Mouse (Mus musculus): ENCODE measurements at regions not wholly inside any gene's neighbourhood (a gene's known extent, or its start where the extent isn't known, plus 50 kb on each side); places are given as distances from the start of the nearest gene placed in this dataset.

- no peak for DNase-seq (ENCODE audit: extremely low spot score in 1 of 2, low spot score in 2 of 2)
- no peak for TF ChIP-seq CTCF (IDR thresholded peaks at IDR 0.05)
- Histone ChIP-seq H3K4me3 (no peak overlapping the region), H3K27ac (no peak overlapping the region)
- intact Hi-C loops (cut with DNase I): loop anchor here (10.0 kb wide), 1 partner anchor 140 kb away; no protein-coding TSS in a partner anchor
These were observed 306.2 kb downstream of the Elavl2 start for GRCm38 (mm10) chr4:91094382-91094781.

GRCm38 (mm10) chr4:91093885-91094284, 306.7 kb downstream of the Elavl2 start:
- Histone ChIP-seq H3K27ac (no peak overlapping the region), H3K4me3 (no peak overlapping the region)
- DNase-seq (ENCODE audit: extremely low spot score in 1 of 2, low spot score in 2 of 2): no peak
- TF ChIP-seq CTCF (IDR thresholded peaks at IDR 0.05): no peak
- intact Hi-C loops (cut with DNase I): loop anchor here (10.0 kb wide), 1 partner anchor 141 kb away; no protein-coding TSS in a partner anchor

- no peak for TF ChIP-seq CTCF (IDR thresholded peaks at IDR 0.05)
- Histone ChIP-seq H3K4me3 (no peak overlapping the region), H3K27ac (no peak overlapping the region)
- no peak for DNase-seq (ENCODE audit: extremely low spot score in 1 of 2, low spot score in 2 of 2)
- intact Hi-C loops (cut with DNase I): loop anchor here (10.0 kb wide), 1 partner anchor 142 kb away; no protein-coding TSS in a partner anchor
These were observed 308.3 kb downstream of the Elavl2 start for GRCm38 (mm10) chr4:91092323-91092722.

GRCm38 (mm10) chr4:91091910-91092309, 308.7 kb downstream of the Elavl2 start:
- no peak overlapping the region for H3K4me3 ChIP-seq
- no peak for TF ChIP-seq CTCF (IDR thresholded peaks at IDR 0.05)
- DNase-seq (ENCODE audit: extremely low spot score in 1 of 2, low spot score in 2 of 2): no peak
- intact Hi-C loops (cut with DNase I): loop anchor here (10.0 kb wide), 1 partner anchor 143 kb away; no protein-coding TSS in a partner anchor
- no peak overlapping the region for H3K27ac ChIP-seq

GRCm38 (mm10) chr4:91083950-91084349, 316.6 kb downstream of the Elavl2 start:
- no peak overlapping the region for H3K27ac ChIP-seq
- peak; percentile 53 for TF ChIP-seq CTCF (IDR thresholded peaks at IDR 0.05)
- DNase-seq (ENCODE audit: extremely low spot score in 1 of 2, low spot score in 2 of 2): no peak
- intact Hi-C loops (cut with DNase I): loop anchor here (10.0 kb wide), 1 partner anchor 211 kb away; no protein-coding TSS in a partner anchor
- no peak overlapping the region for H3K4me3 ChIP-seq

GRCm38 (mm10) chr4:91081447-91081846, 319.1 kb downstream of the Elavl2 start:
- Histone ChIP-seq H3K4me3 (no peak overlapping the region), H3K27ac (no peak overlapping the region)
- intact Hi-C loops (cut with DNase I): loop anchor here (10.0 kb wide), 1 partner anchor 213 kb away; no protein-coding TSS in a partner anchor
- no peak for DNase-seq (ENCODE audit: extremely low spot score in 1 of 2, low spot score in 2 of 2)
- TF ChIP-seq CTCF (IDR thresholded peaks at IDR 0.05): no peak

- TF ChIP-seq CTCF (IDR thresholded peaks at IDR 0.05): no peak
- intact Hi-C loops (cut with DNase I): loop anchor here (10.0 kb wide), 1 partner anchor 214 kb away; no protein-coding TSS in a partner anchor
- H3K4me3 ChIP-seq: no peak overlapping the region
- no peak for DNase-seq (ENCODE audit: extremely low spot score in 1 of 2, low spot score in 2 of 2)
- H3K27ac ChIP-seq: no peak overlapping the region
These were observed 319.8 kb downstream of the Elavl2 start for GRCm38 (mm10) chr4:91080620-91081441.

- no peak overlapping the region for H3K27ac ChIP-seq
- H3K4me3 ChIP-seq: no peak overlapping the region
- no peak for DNase-seq (ENCODE audit: extremely low spot score in 1 of 2, low spot score in 2 of 2)
- intact Hi-C loops (cut with DNase I): no loop called here
- TF ChIP-seq CTCF (IDR thresholded peaks at IDR 0.05): no peak
These were observed 329.3 kb downstream of the Elavl2 start for GRCm38 (mm10) chr4:91071263-91071662.

GRCm38 (mm10) chr4:91060933-91061332, 339.7 kb downstream of the Elavl2 start:
- TF ChIP-seq CTCF (IDR thresholded peaks at IDR 0.05): no peak
- H3K4me3 ChIP-seq: no peak overlapping the region
- no peak overlapping the region for H3K27ac ChIP-seq
- no peak for DNase-seq (ENCODE audit: extremely low spot score in 1 of 2, low spot score in 2 of 2)
- intact Hi-C loops (cut with DNase I): no loop called here

- TF ChIP-seq CTCF (IDR thresholded peaks at IDR 0.05): no peak
- Histone ChIP-seq H3K27ac (no peak overlapping the region), H3K4me3 (no peak overlapping the region)
- no peak for DNase-seq (ENCODE audit: extremely low spot score in 1 of 2, low spot score in 2 of 2)
- intact Hi-C loops (cut with DNase I): no loop called here
These were observed 348.7 kb downstream of the Elavl2 start for GRCm38 (mm10) chr4:91051913-91052312.

GRCm38 (mm10) chr4:91029462-91029861, 371.1 kb downstream of the Elavl2 start:
- H3K4me3 ChIP-seq: no peak overlapping the region
- intact Hi-C loops (cut with DNase I): no loop called here
- DNase-seq (ENCODE audit: extremely low spot score in 1 of 2, low spot score in 2 of 2): no peak
- TF ChIP-seq CTCF (IDR thresholded peaks at IDR 0.05): no peak
- no peak overlapping the region for H3K27ac ChIP-seq

GRCm38 (mm10) chr4:91028013-91028626, 372.5 kb downstream of the Elavl2 start:
- Histone ChIP-seq H3K4me3 (no peak overlapping the region), H3K27ac (no peak overlapping the region)
- intact Hi-C loops (cut with DNase I): no loop called here
- no peak for DNase-seq (ENCODE audit: extremely low spot score in 1 of 2, low spot score in 2 of 2)
- TF ChIP-seq CTCF (IDR thresholded peaks at IDR 0.05): no peak

Measured in left cerebral cortex, adult 2 months (tissue).